Mouse (Mus musculus) kidney, embryonic 14.5 days (tissue): ENCODE measurements at regions not wholly inside any gene's neighbourhood (a gene's known extent, or its start where the extent isn't known, plus 50 kb on each side); places are given as distances from the start of the nearest gene placed in this dataset.

Source experiments
- ATAC-seq: fragments of 200-750 bp; cut with Nextera tagmentation; 2 replicates; pipeline ENCODE4 v1.8.0; 2017; ENCODE audit warnings: moderate number of reproducible peaks, mild to moderate bottlenecking, moderate TSS enrichment, moderate library complexity; ENCODE audit not compliant: low FRiP score, low TSS enrichment
- H3K27ac ChIP-seq: fragments of 300-500 bp; sonication (generic); 2 replicates; pipeline ENCODE4 v1.5.1; 2014; ENCODE audit warnings: low read depth, mild to moderate bottlenecking, low read length, moderate library complexity, mixed read lengths
- H3K27me3 ChIP-seq: fragments of 300-500 bp; sonication (generic); 2 replicates; pipeline ENCODE4 v1.6.1; 2014; ENCODE audit warnings: mild to moderate bottlenecking, low read length; ENCODE audit not compliant: control insufficient read depth, insufficient read depth
- H3K36me3 ChIP-seq: fragments of 300-500 bp; sonication (generic); 2 replicates; pipeline ENCODE4 v1.6.1; 2014; ENCODE audit warnings: low read length, mixed read lengths; ENCODE audit not compliant: control insufficient read depth, insufficient read depth
- H3K4me1 ChIP-seq: fragments of 300-500 bp; sonication (generic); 2 replicates; pipeline ENCODE4 v1.6.1; 2014; ENCODE audit warnings: low read length, mixed read lengths; ENCODE audit not compliant: control insufficient read depth, insufficient read depth
- H3K4me2 ChIP-seq: fragments of 300-500 bp; sonication (generic); replicated peaks from 2 replicates; pipeline ENCODE4 v1.6.1; 2014; ENCODE audit warnings: low read depth, mild to moderate bottlenecking, low read length
- H3K4me3 ChIP-seq: fragments of 300-500 bp; sonication (generic); 2 replicates; pipeline ENCODE4 v1.5.1; 2014; ENCODE audit warnings: mild to moderate bottlenecking, low read length
- H3K9ac ChIP-seq: fragments of 300-500 bp; sonication (generic); 2 replicates; pipeline ENCODE4 v1.6.1; 2014; ENCODE audit warnings: low read depth, mild to moderate bottlenecking, low read length, moderate library complexity
- H3K9me3 ChIP-seq: fragments of 300-500 bp; sonication (generic); 2 replicates; pipeline ENCODE4 v1.6.1; 2016; ENCODE audit warnings: low read length; ENCODE audit not compliant: control insufficient read depth
- WGBS: fragments of 180-500 bp; shearing (Covaris S2); extraction: QIAGEN DNeasy Blood & Tissue Kit; methylation state at CpG from one replicate; pipeline ENCODE4 v1.1.7; 2014; 5-methylcytosine and 5-hydroxymethylcytosine counted together

DNA sequence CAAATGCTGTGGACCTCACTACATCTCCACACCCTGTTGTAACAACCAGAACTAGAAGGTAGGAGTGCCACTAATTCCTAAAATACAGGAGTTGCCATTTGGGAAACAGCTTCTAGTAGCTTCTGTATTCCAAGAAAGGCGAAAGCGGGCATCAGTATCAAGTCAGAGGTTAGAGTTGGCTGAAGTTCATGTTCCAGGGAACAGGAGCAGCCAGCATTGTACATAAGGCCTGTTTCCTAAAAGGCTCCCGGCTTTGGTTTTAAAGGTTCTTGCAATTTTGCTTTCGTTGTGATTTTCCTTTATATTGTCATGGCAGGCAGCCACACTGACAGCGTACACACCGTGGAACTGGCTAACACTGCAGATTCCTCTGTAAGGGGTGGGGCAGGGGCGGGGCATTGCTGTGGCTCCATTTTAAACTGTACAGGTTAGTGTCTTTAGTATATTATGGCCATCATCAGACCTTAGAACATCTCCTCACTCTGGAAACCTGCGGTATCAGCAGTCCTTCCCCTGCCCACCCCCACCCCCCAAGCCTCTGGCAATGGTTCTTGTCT lies 67.8 kb upstream of the Dapk1 start:
- H3K9me3 ChIP-seq, result no peaks in the 10 kb centered on the region
- no peaks in the 10 kb centered on the region for H3K27me3 ChIP-seq
- H3K9ac ChIP-seq, result no peak overlapping the region
- H3K4me2 ChIP-seq, result no peak overlapping the region
- 85% methylated on average over 8 of the region's 8 CpGs for WGBS
- 0 out of 2 replicates have a peak, but pooled peaks cover 9% of the 10 kb centered on the region for H3K4me1 ChIP-seq
- H3K4me3 ChIP-seq, result no peak overlapping the region
- no peaks in the 10 kb centered on the region for H3K36me3 ChIP-seq
- ATAC-seq, result no peak
- H3K27ac ChIP-seq, result no peak overlapping the region

DNA sequence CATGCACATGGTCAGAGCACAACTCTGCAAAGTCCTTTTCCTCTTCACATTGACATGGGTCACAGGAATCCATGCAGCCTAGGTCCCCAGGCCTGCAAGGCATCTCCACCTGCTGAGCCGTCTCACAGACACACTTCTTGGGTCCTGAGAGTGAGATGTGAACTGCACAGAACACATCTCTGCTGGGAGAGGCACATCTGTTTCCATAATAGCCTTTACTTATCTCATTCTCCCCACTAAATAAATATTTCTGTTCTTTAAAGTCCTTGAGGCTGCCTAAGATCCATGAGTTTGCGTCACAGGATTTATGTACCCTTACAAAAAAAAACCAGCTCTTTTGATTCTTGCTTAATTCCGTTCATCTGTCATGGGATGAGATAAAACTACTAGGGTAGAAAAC lies 67.2 kb upstream of the Dapk1 start:
- no peak overlapping the region for H3K9ac ChIP-seq
- no peak overlapping the region for H3K27ac ChIP-seq
- WGBS, result 39% methylated on average over 3 of the region's 3 CpGs
- 0 out of 2 replicates have a peak, but pooled peaks cover 6% of the 10 kb centered on the region for H3K4me1 ChIP-seq
- H3K4me2 ChIP-seq, result no peak overlapping the region
- H3K36me3 ChIP-seq, result no peaks in the 10 kb centered on the region
- H3K4me3 ChIP-seq, result no peak overlapping the region
- no peaks in the 10 kb centered on the region for H3K9me3 ChIP-seq
- no peak for ATAC-seq
- H3K27me3 ChIP-seq, result no peaks in the 10 kb centered on the region

DNA sequence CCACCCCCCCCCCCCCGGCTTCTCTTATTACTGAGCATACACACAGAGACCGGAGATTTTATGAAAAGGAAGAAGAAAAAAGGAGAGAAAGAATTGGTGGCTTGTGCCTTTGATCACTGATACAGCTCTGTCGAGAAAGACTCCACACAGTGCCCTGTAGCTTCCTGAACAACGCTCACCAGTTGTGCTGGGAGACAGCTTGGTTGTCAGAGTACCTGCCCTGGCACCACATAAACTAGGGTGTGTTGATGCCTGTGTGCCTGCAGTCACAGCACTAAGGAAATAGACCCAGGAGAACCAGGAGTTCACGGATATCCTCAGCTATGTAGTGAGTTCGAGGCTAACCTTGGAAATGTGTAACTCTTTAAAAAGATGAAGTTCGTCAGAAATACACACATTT lies 66.7 kb upstream of the Dapk1 start:
- no peaks in the 10 kb centered on the region for H3K27me3 ChIP-seq
- H3K9me3 ChIP-seq, result no peaks in the 10 kb centered on the region
- H3K36me3 ChIP-seq, result no peaks in the 10 kb centered on the region
- 57% methylated on average over 7 of the region's 7 CpGs for WGBS
- H3K4me3 ChIP-seq, result no peak overlapping the region
- H3K9ac ChIP-seq, result no peak overlapping the region
- no peak overlapping the region for H3K4me2 ChIP-seq
- ATAC-seq, result no peak
- H3K27ac ChIP-seq, result no peak overlapping the region
- 0 out of 2 replicates have a peak, but pooled peaks cover under 1% of the 10 kb centered on the region for H3K4me1 ChIP-seq

DNA sequence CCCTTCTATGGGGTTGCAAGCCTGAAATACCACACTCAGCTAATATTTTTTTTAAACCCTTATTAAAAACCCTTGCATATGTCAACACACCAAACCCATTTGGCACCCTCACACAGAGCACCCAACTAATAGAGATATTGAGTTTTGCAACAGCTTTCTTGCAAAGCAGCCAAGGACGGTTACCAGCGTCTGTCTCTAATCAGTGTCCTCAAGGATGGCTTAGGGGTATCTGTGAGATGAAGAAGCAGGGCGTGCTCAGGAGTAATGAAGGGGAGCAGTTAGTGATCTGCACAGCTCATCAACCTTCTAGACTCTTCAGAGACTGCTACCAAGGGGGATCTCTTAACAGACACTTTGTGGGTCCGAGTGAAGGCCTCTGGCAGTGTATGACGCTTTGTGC lies 65.0 kb upstream of the Dapk1 start:
- no peaks in the 10 kb centered on the region for H3K4me1 ChIP-seq
- H3K9ac ChIP-seq, result no peak overlapping the region
- WGBS, result 85% methylated on average over 5 of the region's 5 CpGs
- no peaks in the 10 kb centered on the region for H3K9me3 ChIP-seq
- H3K36me3 ChIP-seq, result no peaks in the 10 kb centered on the region
- ATAC-seq, result no peak
- no peak overlapping the region for H3K27ac ChIP-seq
- no peak overlapping the region for H3K4me2 ChIP-seq
- no peak overlapping the region for H3K4me3 ChIP-seq
- no peaks in the 10 kb centered on the region for H3K27me3 ChIP-seq

DNA sequence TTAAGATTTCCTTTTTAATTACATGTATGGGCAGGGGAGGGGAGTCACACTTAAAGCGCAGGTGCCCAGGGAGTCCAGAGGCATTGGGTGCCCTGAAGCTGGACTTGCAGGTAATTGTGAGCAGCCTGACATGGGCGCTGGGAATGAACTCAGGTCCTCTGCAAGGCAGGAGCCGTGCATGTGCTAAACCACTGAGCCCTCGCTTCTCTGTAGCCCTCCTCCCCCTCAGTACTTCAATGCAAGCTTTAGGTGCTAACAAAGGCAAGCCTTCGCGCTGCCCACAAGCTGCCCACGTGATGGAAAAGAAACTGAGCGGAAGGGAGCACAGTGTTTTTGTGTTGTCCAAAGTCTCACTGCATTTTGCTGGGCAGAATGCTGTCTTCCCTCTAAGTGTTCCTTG lies 63.6 kb upstream of the Dapk1 start:
- H3K9me3 ChIP-seq, result no peaks in the 10 kb centered on the region
- 0 out of 2 replicates have a peak overlapping the region, but pooled peaks have one; percentile 24 for H3K27ac ChIP-seq
- 62% methylated on average over 8 of the region's 8 CpGs for WGBS
- no peak overlapping the region for H3K4me3 ChIP-seq
- H3K9ac ChIP-seq, result no peak overlapping the region
- no peak overlapping the region for H3K4me2 ChIP-seq
- H3K4me1 ChIP-seq, result no peaks in the 10 kb centered on the region
- ATAC-seq, result no peak
- H3K27me3 ChIP-seq, result no peaks in the 10 kb centered on the region
- H3K36me3 ChIP-seq, result no peaks in the 10 kb centered on the region

DNA sequence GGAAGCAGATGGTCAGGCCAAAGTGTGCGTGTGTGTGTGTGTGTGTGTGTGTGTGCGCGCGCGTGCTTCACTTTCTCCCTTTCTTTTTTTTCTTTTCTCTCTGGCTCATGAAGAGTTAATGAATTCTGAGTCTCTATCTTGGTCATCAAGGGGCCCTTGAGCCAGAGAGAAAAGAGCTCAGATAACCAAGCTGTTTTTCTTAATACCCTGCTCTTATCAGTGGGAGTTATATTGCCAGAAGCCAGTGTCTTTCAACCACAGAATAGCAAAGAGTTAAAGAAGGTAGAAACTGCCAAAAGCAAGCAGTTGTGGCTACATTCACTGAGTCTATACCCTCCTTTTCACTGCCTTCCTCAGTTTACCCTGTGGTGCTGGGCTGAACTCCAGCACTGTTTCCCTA lies 60.6 kb upstream of the Dapk1 start:
- no peak for ATAC-seq
- H3K27ac ChIP-seq, result no peak overlapping the region
- no peak overlapping the region for H3K4me2 ChIP-seq
- no peak overlapping the region for H3K9ac ChIP-seq
- H3K4me1 ChIP-seq, result no peaks in the 10 kb centered on the region
- H3K4me3 ChIP-seq, result no peak overlapping the region
- 98% methylated on average over 5 of the region's 5 CpGs for WGBS
- no peaks in the 10 kb centered on the region for H3K36me3 ChIP-seq
- H3K9me3 ChIP-seq, result no peaks in the 10 kb centered on the region
- H3K27me3 ChIP-seq, result no peaks in the 10 kb centered on the region

DNA sequence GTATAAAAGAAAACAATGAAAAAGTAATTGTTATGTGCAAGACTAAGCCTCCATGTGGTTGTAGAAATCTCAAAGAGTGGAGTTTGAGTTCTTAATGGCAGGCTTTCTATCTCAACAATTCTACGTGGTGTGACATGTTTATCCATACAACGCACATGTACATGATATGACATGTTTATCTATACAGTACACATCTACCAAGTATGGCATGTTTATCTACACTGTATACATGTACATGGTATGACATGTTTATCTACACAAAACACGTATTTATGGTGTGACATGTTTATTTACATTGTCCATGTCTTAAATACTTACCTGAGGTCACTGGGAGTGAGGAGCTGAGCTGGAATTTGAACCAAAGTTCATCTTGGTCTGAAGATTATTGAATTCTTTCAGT lies 57.4 kb upstream of the Dapk1 start:
- Histone ChIP-seq H3K9me3 (no peaks in the 10 kb centered on the region), H3K4me2 (no peak overlapping the region), H3K27ac (no peak overlapping the region), H3K4me1 (no peaks in the 10 kb centered on the region), H3K36me3 (no peaks in the 10 kb centered on the region), H3K4me3 (no peak overlapping the region), H3K9ac (no peak overlapping the region), H3K27me3 (no peaks in the 10 kb centered on the region)
- ATAC-seq, result no peak
- WGBS, result 83% methylated on average over 3 of the region's 3 CpGs

DNA sequence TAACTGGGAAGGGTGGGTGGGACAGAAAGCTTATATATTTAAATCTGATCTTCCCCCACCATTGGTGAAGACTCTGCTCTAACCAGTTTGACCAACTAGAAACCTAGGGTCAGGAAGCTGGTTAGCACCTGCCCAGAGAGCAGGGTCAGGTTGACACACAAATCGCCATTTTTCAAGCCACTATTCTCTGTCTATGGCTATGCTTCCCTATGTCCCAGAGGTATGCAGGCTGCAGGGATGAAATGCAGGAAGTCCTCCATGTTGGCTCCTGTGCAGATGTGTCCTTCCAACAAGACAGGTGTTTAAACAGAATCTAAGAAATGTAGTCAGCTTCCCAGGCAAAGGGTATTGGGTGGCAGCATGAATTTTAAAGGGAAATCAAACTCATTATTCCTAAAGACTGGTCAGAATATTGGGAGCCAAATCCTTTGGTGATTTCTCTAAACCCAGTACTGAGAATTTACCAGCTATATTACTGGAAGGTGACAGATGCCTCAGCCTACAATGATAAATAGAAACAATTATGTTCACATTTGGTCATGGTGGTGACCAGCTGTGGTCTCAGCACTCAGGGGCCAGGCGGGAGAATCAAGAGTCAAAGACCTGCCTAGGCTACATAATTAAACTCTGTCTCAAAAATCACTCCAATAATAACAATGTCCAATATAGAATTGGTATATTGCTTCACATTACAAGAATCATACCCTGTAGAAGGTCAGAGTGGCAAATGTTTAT lies 55.6 kb upstream of the Dapk1 start:
- H3K9ac ChIP-seq, result no peak overlapping the region
- WGBS, result 81% methylated on average over 2 of the region's 2 CpGs
- no peak overlapping the region for H3K4me2 ChIP-seq
- H3K27me3 ChIP-seq, result no peaks in the 10 kb centered on the region
- no peak overlapping the region for H3K27ac ChIP-seq
- ATAC-seq, result no peak
- no peaks in the 10 kb centered on the region for H3K9me3 ChIP-seq
- no peaks in the 10 kb centered on the region for H3K36me3 ChIP-seq
- H3K4me1 ChIP-seq, result no peaks in the 10 kb centered on the region
- no peak overlapping the region for H3K4me3 ChIP-seq
